Mouse (Mus musculus) megakaryocyte, adult 5-6 weeks (primary cell): ENCODE data around the gene Parp6. TPM values are rescaled to one million over a fixed set of nuclear protein-coding genes. Genes with fewer than 3 reads are reported as not detected.

Experiments
- ATAC-seq: 2 replicates; pipeline ENCODE4 v1.8.0; 2016; ENCODE audit warnings: mild to moderate bottlenecking, inconsistent platforms; ENCODE audit not compliant: poor library complexity, severe bottlenecking
- total RNA-seq, 2 experiments: library from RNA; stranded (forward) in 1 of 2; stranded (reverse) in 1 of 2; fragments of 153-499, 151-499 nt in 1 of 2; fragments of 221-1000, 200-1000 nt in 1 of 2; gene quantifications; 2 replicates each; pipeline versions ENCODE4 v1.2.3 to v1.2.4; 2015 to 2017

Gene Parp6
- total RNA-seq (2015) (29.8 and 35.2 TPM in 2 replicates), total RNA-seq (2017) (22.9 and 23.0 TPM in 2 replicates)

DNA sequence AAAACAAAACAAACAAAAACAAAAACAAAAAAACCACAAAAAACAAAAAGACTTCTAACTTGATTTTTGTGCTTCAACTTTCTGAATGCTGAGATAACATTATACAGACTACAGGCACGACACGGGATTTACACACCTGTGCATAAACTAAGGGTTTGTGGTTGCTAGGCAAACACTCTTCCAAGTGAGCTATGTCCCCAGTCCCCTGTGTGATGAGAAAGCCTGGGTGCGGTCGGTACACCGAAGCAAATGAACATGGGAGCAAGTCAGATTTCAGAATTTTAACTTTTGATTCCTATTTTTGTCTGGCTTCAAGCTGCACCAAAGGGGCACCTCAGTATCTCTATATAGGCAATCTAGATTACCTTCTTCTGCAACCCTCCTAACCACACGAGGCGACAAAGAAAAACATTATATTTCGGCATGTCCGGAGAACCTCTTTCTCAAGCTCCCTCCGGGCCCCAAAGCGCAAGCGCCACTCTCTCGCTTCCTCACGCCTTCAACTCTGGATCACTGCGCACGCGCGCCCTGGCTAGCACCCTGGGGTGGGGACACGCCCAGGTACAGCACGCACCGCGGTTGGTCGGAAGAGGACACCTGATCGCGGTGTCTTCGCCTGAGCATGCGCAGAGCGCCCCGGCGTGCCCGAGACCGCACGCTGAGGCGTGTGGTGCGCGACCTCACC is at the start of gene Parp6:
Parp6 (plus strand) TSS at position 663 of the 685 bp plus-strand sequence.
- peak; percentile 96 for ATAC-seq

DNA sequence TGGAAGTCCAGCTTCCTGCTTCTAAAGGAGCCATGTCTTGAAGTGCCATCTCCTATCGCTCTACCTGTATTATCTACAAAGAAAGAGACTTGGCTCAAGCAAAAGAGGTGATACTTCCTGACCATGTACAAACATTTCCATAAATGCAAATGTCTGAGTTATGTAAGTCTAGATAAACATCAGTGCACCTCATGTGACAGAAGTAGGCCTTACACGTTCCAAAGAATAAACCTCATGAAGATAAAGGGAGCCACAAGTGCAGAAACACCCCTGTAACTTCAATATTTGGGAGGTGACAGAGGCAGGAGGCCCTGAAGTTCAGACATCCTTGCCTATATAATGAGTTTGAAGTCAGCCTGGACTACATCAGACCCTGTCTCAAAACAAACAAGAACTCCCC is 45.2 kb upstream of the Parp6 start:
- ATAC-seq, result no peak

DNA sequence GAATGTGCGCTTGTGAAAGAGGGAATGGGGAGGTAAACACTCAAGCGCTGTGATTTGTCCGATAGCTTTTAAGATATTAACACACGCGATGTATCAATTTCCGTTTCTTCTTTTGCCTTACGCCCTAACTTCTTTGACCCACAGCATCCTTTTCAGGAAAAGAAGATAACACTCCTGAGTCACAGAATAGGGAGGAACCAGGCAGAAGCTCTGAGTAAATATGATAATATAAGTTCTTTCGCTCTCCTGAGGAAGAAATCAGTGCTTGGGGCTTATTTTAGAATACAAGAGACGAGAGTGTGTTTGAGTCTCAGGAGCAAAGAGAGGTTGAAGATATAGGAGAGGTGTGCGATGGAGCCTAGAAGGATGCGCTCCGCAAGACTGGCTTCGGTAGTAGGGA is 39.7 kb upstream of the Parp6 start:
- ATAC-seq, result no peak

DNA sequence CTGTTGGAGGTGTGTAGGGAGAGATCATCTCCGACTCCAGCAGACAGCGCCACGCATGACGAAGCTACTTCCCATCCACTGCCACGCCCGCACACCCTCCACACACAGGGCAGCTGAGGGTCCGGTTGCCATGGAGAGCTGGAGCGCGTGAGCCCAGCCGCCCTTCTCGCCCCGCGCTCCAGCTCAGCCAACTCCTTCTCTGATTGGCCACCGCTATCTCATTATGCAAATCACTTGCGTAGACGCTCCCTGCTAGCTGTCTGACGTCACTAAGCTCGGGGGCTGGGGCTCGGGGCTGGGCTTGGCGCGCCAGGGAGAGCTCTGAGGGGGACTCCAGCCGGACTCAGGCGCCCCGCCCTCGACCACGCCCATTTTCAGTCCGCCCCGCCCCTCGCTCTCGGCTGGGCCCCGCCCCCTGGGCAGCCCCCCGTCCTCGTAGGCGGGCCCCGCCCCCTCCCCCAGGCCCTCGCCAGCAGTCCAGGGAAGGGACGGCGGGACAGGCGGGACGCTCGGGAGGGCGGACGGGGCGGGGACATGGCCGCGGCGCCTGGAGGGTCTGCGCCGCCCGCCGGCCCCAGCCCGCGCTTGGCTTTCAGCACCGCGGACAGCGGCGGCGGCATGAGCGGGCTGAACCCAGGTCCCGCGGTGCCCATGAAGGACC is 39.1 kb upstream of the Parp6 start, which contains the start of gene Celf6:
Celf6 (plus strand) TSS at position 74 of the 661 bp plus-strand sequence.
- ATAC-seq, result peak; percentile 91

DNA sequence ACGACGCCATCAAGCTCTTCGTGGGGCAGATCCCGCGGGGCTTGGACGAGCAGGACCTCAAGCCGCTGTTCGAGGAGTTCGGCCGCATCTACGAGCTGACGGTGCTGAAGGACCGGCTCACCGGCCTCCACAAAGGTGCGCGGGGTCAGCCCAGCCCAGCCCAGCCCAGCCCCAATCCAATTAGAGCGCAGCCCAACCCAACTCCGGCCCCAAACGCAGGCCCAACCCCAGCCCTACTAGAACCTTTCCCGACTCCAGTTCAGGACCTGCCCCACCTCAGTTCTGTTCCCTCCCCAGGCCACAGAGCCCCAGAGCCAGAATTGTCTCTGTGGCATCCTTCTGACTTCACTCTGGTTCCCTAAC is 38.6 kb upstream of the Parp6 start:
- no peak for ATAC-seq

DNA sequence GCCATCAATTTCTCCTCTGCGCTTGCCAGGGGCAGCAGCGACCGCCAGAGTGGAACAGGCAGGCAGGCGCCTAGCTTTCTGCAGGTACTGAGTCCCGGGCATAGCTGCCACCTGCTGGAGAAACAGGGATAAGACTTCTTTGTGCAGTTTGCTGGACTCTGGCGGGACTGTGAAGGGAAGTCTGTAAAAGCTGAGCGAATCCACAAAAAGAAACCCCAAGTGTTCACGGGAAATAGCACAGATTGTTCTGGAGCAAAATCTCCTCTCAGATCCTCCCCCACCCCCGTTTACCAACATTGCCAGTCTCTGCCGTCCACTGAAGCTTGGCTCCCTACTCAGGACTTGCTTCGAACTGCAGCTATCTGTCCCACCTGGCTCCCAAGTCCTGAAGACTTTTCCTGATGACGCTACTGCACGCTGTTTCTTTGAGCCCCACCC is 32.2 kb upstream of the Parp6 start:
- peak; percentile 93 for ATAC-seq

DNA sequence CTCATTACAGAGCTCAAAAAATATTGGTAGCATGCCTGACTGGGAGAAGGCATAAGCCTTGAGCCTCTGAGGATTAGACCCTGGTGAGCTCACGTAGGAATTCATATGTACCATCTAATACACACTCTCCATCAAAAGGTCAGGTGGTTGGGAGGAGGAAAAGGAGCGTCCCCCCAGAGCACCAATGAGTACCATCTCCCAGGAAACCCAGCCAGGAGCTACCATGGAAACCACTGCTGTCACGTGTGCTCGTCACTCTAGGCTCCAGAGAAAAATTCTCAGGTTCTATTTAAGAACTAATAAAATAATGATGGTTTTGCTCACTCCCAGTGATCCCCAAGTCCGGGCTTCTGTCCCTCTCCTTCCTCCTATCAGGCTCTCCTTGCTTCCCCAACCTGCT is 28.8 kb upstream of the Parp6 start:
- no peak for ATAC-seq

DNA sequence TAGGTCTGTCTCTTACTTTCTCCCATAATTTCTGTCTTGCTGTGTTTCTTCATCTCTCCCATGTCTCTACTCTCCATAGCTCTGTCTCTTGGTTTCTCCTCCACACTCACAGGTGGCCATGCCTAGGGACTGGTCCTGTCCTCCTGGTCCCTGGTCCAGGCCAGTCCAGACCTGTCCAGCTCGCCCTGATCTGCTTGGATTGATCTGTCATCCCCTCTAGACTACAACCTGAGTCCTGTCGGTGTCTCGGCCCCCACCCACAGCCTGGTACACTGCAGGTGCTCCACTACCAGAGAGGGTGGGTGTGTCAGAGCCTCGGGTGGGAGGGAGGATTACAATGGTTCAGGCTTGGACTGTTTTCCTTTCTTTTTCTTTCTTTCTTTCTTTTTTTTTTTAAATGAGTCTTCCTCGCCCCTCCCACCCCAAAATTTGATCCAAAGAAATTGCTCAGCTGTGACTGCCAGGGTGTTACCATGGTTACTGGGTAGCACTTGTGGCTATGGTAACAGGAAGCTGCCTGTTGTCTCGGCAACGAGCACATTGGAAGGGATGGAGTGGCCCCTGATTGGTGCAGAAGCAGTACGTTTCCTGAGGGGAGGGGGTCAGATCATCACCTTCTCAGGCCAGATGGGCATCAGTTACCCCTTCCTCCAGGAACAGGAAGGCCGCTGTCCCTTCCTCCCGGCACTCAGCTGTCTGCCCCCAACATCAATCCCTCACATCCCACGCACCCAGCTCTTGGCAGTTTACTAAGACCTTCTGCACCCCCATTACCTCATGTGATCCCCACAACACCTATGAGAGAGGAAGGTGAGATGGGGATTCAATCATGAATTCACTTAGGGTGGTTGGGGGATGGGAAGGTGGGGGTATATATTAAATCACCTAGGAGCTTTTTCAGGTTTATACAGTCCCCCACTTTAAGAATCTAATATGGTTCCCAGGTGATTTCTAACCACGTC is 28.1 kb upstream of the Parp6 start:
- ATAC-seq, result no peak

DNA sequence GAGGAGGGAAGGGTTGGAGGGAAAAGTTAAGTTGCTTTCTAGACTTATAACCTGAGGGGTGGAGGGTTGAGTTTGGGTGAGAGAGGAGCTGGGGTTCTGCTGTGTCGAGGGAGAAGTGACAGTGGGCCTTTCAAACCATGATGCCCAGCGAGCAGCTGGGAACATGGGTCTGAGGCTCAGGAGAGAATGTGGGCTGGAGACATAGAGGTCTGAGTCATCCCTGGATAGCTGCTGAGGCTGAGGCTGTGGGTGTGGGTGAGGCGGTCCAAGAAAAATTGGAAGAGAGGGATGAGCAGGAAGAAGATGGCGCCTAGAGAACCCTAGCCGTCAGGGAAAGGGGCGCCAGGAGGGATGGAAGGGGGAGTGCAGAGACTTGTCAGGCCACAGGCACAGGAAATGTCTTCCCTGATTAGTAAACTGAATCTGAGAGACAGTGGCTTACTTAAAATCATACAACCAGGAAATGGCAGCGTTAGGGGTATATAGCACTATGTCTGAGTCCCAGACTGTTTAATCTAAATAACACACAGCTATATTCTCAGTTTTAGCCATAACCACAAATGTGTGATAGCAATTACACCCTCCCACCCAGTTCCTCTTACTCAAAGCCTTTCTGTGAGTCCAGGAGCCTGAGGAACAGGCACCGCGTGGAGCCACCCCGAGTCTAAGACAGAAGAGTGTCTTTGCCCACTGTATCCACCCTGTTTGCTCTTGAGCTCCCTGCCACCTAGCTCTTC is 27.2 kb upstream of the Parp6 start:
- no peak; the same call in 1 of the 2 replicates for ATAC-seq

DNA sequence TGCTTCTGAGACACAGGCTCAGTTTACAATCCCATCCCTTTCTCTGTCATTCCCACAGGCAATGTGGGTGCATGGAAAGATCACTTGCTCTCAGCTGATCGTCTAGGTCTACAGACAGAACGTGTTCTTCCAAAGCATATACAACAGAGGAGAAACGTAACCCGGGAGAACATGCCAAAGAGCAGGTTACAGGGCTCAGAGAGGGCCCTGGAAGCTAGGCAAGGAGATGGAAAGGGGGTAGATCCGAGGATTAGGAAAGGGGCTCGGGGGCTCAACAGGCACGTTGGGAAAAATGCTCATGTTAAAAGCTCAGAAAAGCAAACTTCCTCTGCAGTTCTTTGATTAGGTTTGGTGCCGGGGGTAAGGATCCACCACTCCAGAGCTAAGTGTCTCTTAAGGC is 15.4 kb upstream of the Parp6 start:
- ATAC-seq, result no peak

DNA sequence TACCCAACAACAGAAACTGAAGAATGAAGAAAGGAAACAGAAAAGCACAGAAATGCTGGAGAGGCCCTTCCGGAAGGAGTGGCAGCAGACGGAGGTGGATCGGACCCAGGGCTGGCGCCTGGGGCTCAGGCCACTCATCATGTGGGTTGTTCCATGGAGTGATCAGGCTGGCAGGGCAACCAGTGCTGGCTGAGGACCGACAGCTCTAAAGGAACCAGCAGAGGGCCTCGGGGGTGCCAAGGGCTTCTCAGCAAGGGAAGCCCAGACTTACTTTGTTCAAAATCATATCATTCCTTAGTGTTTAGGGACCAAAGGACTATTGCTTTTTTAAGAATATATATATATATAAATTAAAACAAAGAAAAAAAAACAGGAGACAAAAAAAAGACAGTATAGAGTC is 11.1 kb upstream of the Parp6 start:
- no peak for ATAC-seq

DNA sequence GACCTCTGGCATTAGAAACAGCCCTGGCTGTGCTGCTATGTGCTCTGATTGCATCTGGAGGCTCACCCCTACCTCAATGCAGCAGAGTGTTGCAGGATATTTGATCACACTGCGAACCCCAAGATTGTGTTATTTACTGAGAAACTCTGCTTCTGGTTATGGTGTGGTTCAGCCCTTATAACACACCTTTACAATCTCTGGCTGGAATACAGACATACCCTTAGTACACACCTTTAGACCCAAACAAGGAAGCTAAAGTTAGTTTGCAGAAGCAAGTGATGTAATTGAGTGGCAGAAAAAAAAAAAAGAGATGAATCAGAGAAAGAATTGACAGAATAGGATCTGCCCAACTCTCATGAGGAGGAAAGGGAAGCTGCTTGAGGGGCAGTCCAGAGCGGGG is 6.1 kb upstream of the Parp6 start:
- no peak for ATAC-seq

DNA sequence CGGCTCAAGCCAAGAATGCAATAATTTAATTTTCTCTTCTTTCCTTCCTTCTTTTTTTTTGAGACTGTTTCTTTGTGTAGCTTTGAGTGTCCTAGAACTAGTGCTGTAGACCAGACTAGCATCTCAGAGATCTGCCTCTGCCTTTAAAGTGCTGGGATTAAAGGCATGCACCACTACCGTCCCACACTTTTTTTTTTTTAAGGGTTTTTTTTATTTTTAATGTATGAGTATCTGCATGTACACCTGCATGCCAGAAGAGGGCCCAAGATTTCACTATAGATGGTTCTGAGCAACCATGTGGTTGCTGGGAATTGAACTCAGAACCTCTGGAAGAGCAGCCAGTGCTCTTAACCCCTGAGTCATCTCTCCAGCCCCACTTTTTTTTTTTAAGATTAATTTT is 1.3 kb upstream of the Parp6 start:
- no peak for ATAC-seq

DNA sequence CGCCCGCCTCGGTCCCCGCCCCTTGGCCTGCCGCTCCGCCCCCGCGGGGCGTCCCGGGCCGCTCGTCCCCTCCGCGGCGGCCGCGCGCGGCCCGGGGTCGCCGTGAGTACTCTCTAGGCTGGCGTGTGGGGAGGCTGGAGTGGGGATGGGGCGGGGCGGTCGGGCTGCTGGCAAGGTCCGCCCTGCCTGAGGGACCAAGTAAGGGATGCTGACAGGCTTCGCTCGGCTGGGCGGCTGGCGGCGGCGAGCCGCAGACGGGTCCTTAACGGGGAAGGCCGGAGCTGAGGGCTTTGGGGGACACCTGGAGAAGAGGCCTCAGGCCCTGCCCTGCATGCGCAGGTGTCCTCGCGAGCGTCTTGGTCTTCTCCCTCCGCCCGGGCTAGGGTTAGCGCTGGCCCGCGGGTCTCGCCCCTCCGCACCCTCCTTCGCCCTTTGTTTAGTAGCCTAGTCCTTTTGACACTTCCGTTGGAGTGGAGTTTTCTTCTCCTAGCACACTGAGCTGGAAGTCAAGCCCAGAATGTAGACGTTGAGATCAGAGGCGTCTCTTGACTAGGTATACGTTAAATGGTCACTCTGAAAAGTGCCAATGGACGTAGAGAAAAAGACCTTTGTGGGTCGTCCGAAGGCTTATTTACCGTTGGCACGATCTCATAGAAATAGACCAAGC is 356 bp downstream of the Parp6 start:
- peak; percentile 21 for ATAC-seq

DNA sequence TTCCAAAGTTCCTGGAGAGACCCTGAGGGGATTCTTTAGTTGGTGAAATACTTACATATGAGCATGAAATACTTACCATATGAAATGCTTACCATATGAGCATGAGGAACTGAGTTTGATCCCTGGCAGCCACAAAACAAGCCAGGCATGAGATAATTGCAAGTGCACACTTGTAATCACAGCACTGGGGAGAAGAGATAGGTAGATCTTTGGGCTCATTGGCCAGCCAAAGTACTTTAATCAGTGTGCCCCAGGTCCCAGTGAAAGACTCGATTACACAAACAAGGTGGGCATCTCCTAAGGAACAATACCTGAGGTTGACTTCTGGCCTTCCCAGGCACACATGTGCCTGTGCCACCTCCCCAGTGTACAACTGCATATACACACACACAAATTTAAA is 21.3 kb downstream of the Parp6 start:
- ATAC-seq, result no peak

DNA sequence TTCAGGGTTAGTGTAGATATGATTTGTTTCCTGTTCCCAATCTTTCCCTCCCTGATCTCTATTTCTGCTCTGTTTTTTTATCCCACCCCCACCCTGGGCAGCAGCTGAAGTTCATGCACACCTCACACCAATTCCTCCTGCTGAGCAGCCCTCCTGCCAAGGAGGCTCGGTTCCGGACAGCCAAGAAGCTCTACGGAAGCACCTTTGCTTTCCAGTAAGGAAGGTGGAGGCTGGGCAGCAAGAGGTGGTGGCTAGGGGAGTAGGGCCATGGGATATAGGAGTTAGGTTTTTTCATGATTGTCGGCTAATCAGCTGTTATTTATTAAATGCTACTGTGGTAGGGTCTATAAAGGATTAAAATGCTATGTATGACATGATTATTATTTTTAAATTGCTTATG is 22.9 kb downstream of the Parp6 start:
- no peak for ATAC-seq

DNA sequence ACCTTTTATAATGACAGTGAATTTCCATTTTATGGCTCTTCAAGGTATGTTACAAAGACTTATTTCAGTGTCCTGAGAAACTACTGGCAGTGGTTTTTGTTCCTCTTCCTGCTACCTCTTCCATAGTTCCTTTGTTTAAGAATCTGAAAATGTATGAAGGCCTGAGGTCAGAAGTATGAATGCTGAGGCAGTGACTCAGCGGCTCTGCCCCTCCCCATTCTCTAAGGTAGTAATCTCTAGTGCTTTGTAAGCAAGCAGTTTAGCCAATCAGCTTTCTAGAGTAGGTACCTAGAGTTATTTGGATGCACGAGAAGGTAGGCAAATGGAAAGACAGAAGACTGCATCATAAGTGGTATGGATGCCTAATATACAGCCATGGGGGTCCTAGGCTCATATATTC is 24.2 kb downstream of the Parp6 start:
- 0 out of 2 replicates have a peak, but pooled peaks have one; percentile 43 for ATAC-seq

DNA sequence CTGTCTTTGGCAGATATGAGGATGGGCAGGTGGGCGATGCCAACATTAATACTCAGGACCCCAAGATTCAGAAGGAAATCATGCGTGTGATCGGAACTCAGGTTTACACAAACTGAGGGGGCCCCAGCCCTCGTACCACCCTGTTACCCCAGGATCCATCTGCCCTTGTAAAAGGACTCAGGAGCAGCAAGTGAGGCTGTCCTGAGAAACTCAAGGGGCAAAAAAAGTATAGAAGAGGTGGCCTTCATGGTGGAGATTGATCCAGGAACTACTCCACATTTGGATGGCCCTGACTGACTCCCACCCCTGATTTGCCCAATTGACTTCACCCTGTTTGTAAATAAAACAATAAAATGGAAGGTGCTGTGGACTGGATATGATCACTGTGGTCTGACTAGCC is 32.8 kb downstream of the Parp6 start:
- no peak for ATAC-seq

DNA sequence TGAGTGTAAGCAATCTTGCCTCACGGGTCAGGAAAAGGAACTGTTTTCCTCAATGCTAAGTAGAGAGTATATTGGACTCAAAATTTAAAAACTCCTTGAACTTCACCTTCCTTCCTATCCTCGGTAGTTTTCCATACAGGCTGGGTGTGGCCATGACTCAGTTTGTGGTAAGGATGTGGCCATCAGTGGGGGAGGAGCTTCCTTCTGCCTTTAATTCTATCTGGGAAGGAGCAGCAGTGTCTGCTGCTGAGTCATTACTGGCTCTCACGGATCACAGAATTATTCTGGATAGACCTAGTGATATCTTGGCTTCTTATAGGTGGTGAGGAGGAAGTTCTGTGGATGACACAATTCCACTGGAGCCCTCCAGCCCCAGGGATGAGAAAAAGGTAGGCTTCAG is 36.3 kb downstream of the Parp6 start:
- peak; percentile 25 for ATAC-seq

DNA sequence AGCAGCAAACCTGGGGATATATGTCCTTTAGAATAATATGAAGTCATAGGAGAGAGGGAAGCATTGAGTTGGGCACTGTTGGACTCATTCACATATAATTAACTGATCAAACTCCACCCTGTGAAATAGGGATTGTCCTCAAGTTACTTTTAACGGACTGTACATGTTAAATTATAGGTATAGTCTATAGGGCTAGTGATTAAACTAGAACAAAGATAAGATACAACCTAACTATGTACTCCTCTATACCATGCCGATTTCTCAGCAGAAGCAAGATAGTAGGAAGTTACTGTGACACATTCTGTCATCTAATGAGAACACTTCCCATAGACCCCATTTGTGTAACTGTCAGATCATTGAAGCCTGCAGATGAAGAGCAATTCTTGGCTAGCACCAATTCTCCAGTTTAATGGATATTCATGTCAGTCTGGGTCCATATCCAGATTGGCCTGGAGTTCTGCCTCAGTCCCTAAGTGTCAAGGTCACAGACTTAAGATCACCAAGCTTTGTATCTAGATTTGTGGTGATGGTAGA is 37.4 kb downstream of the Parp6 start:
- no peak for ATAC-seq
